Mouse (Mus musculus) forebrain, embryonic 10.5 days (tissue): ENCODE data around the gene Wars2. TPM values are rescaled to one million over a fixed set of nuclear protein-coding genes. Genes with fewer than 3 reads are reported as not detected.

Experiments used
- DNase-seq: peaks from one replicate; pipeline ENCODE4 v3.0.0-alpha.2; 2017; ENCODE audit warnings: low spot score; ENCODE audit errors: extremely low spot score
- H3K27ac ChIP-seq: fragments of 300-500 bp; sonication (generic); 2 replicates; pipeline ENCODE4 v1.5.1; 2016; ENCODE audit warnings: mild to moderate bottlenecking
- H3K27me3 ChIP-seq: fragments of 300-500 bp; sonication (generic); 2 replicates; pipeline ENCODE4 v1.6.1; 2016; ENCODE audit warnings: mild to moderate bottlenecking; ENCODE audit not compliant: poor library complexity, severe bottlenecking
- H3K36me3 ChIP-seq: fragments of 300-500 bp; sonication (generic); replicated peaks from 2 replicates; pipeline ENCODE4 v1.6.1; 2016; ENCODE audit warnings: mild to moderate bottlenecking, moderate library complexity
- H3K4me1 ChIP-seq: fragments of 300-500 bp; sonication (generic); 2 replicates; pipeline ENCODE4 v1.6.1; 2016
- H3K4me3 ChIP-seq: fragments of 300-500 bp; sonication (generic); 2 replicates; pipeline ENCODE4 v1.5.1; 2016; ENCODE audit warnings: mild to moderate bottlenecking, moderate library complexity
- H3K9me3 ChIP-seq: fragments of 300-500 bp; sonication (generic); 2 replicates; pipeline ENCODE4 v1.6.1; 2016; ENCODE audit warnings: mild to moderate bottlenecking, moderate library complexity
- WGBS: fragments of 180-500 bp; shearing (Covaris S2); methylation state at CpG from one replicate; pipeline ENCODE4 v1.1.7; 2016; 5-methylcytosine and 5-hydroxymethylcytosine counted together
- polyA plus RNA-seq: library from polyadenylated mRNA; unstranded; fragments of >200 nt; fragmentation: Nextera tagmentation; extraction: Ambion mirVana; gene quantifications from 2 replicates; pipeline ENCODE4 v1.2.1, GENCODE M21; 2016

Gene Wars2
- polyA plus RNA-seq, 1 experiment from 2014 or later: 7.6 TPM

GRCm38 (mm10) chr3:99253497-99254451 lies 112.9 kb downstream of the Wars2 start:
- DNase-seq: peak; percentile 60
- peak overlapping the region; percentile 68 for H3K27ac ChIP-seq

GRCm38 (mm10) chr3:99254559-99255151 lies 113.8 kb downstream of the Wars2 start:
- Histone ChIP-seq H3K36me3 (no peaks in the 10 kb centered on the region), H3K27me3 (peaks cover 100% of the 10 kb centered on the region), H3K9me3 (no peaks in the 10 kb centered on the region), H3K4me3 (peak overlapping the region; percentile 56), H3K27ac (no peak overlapping the region), H3K4me1 (peaks cover 33% of the 10 kb centered on the region)
- DNase-seq: peak; percentile 55
- WGBS: under 1% methylated on average over 15 of the region's 15 CpGs

More at GRCm38 (mm10) chr3:99253497-99254451, 112.9 kb downstream of the Wars2 start:
- under 1% methylated on average over 69 of the region's 73 CpGs for WGBS
- Histone ChIP-seq H3K4me1 (peaks cover 40% of the 10 kb centered on the region), H3K4me3 (peak overlapping the region; percentile 56), H3K36me3 (no peaks in the 10 kb centered on the region), H3K27me3 (peaks cover 100% of the 10 kb centered on the region), H3K9me3 (no peaks in the 10 kb centered on the region)

GRCm38 (mm10) chr3:99255411-99256365 lies 114.8 kb downstream of the Wars2 start:
- Histone ChIP-seq H3K27ac (no peak overlapping the region), H3K36me3 (no peaks in the 10 kb centered on the region), H3K4me1 (peaks cover 33% of the 10 kb centered on the region), H3K27me3 (peaks cover 100% of the 10 kb centered on the region), H3K4me3 (peak overlapping the region; percentile 26; the same call in 1 of the 2 replicates), H3K9me3 (no peaks in the 10 kb centered on the region)
- 3% methylated on average over 11 of the region's 11 CpGs for WGBS
- DNase-seq: no peak

GRCm38 (mm10) chr3:99256366-99256750 lies 115.5 kb downstream of the Wars2 start:
- H3K4me1 ChIP-seq: peaks cover 33% of the 10 kb centered on the region
- peak overlapping the region; percentile 26 for H3K4me3 ChIP-seq
- H3K27ac ChIP-seq: 0 out of 2 replicates have a peak overlapping the region, but pooled peaks have one; percentile 11
- H3K36me3 ChIP-seq: no peaks in the 10 kb centered on the region
- H3K9me3 ChIP-seq: no peaks in the 10 kb centered on the region
- peaks cover 100% of the 10 kb centered on the region for H3K27me3 ChIP-seq
- WGBS: 2% methylated on average over 11 of the region's 11 CpGs
- DNase-seq: no peak

GRCm38 (mm10) chr3:99256766-99257165 lies 115.9 kb downstream of the Wars2 start:
- H3K36me3 ChIP-seq: no peaks in the 10 kb centered on the region
- under 1% methylated on average over 20 of the region's 20 CpGs for WGBS
- no peaks in the 10 kb centered on the region for H3K9me3 ChIP-seq
- H3K27ac ChIP-seq: 0 out of 2 replicates have a peak overlapping the region, but pooled peaks have one; percentile 11
- peak; percentile 68 for DNase-seq
- peaks cover 100% of the 10 kb centered on the region for H3K27me3 ChIP-seq
- H3K4me1 ChIP-seq: peaks cover 33% of the 10 kb centered on the region
- H3K4me3 ChIP-seq: peak overlapping the region; percentile 26

- no peak overlapping the region for H3K27ac ChIP-seq
- WGBS: 2% methylated on average over 29 of the region's 29 CpGs
- peaks cover 100% of the 10 kb centered on the region for H3K27me3 ChIP-seq
- H3K4me1 ChIP-seq: peaks cover 29% of the 10 kb centered on the region
- no peaks in the 10 kb centered on the region for H3K36me3 ChIP-seq
- no peaks in the 10 kb centered on the region for H3K9me3 ChIP-seq
- no peak overlapping the region for H3K4me3 ChIP-seq
- peak; percentile 40 for DNase-seq
Measured at GRCm38 (mm10) chr3:99257586-99258577, 117.0 kb downstream of the Wars2 start.

GRCm38 (mm10) chr3:99259741-99260270 lies 118.9 kb downstream of the Wars2 start:
- peak; percentile 22 for DNase-seq
- WGBS: 3% methylated on average over 6 of the region's 6 CpGs
- Histone ChIP-seq H3K4me3 (no peak overlapping the region), H3K27me3 (peaks cover 100% of the 10 kb centered on the region), H3K9me3 (no peaks in the 10 kb centered on the region), H3K4me1 (peaks cover 13% of the 10 kb centered on the region), H3K27ac (no peak overlapping the region), H3K36me3 (no peaks in the 10 kb centered on the region)

GRCm38 (mm10) chr3:99260395-99260794 lies 119.5 kb downstream of the Wars2 start:
- Histone ChIP-seq H3K4me1 (peaks cover 16% of the 10 kb centered on the region), H3K9me3 (no peaks in the 10 kb centered on the region), H3K36me3 (no peaks in the 10 kb centered on the region), H3K27me3 (peaks cover 100% of the 10 kb centered on the region), H3K4me3 (no peak overlapping the region), H3K27ac (no peak overlapping the region)
- 34% methylated on average over 2 of the region's 2 CpGs for WGBS
- no peak for DNase-seq

GRCm38 (mm10) chr3:99261371-99261791 lies 120.5 kb downstream of the Wars2 start:
- H3K4me1 ChIP-seq: peaks cover 13% of the 10 kb centered on the region
- H3K27ac ChIP-seq: no peak overlapping the region
- H3K9me3 ChIP-seq: no peaks in the 10 kb centered on the region
- WGBS: 1% methylated on average over 18 of the region's 18 CpGs
- DNase-seq: peak; percentile 46
- H3K4me3 ChIP-seq: no peak overlapping the region
- H3K36me3 ChIP-seq: no peaks in the 10 kb centered on the region
- peaks cover 100% of the 10 kb centered on the region for H3K27me3 ChIP-seq

GRCm38 (mm10) chr3:99261986-99262385 lies 121.1 kb downstream of the Wars2 start:
- peaks cover 100% of the 10 kb centered on the region for H3K27me3 ChIP-seq
- 1% methylated on average over 2 of the region's 2 CpGs for WGBS

GRCm38 (mm10) chr3:99263471-99263903 lies 122.6 kb downstream of the Wars2 start:
- peak; percentile 15 for DNase-seq
- 5% methylated on average over 9 of the region's 9 CpGs for WGBS
- Histone ChIP-seq H3K9me3 (no peaks in the 10 kb centered on the region), H3K27ac (no peak overlapping the region), H3K4me1 (peaks cover 5% of the 10 kb centered on the region; the same call in 1 of the 2 replicates), H3K36me3 (no peaks in the 10 kb centered on the region), H3K27me3 (peaks cover 100% of the 10 kb centered on the region), H3K4me3 (no peak overlapping the region)

More at GRCm38 (mm10) chr3:99261986-99262385, 121.1 kb downstream of the Wars2 start:
- no peaks in the 10 kb centered on the region for H3K9me3 ChIP-seq
- H3K27ac ChIP-seq: no peak overlapping the region
- peaks cover 7% of the 10 kb centered on the region for H3K4me1 ChIP-seq
- no peak overlapping the region for H3K4me3 ChIP-seq
- DNase-seq: peak; percentile 22
- no peaks in the 10 kb centered on the region for H3K36me3 ChIP-seq
